Mouse (Mus musculus) large intestine, adult 2 months (tissue): Measurements from ENCODE around the gene Hist1h2ak. TPM values are rescaled to one million over a fixed set of nuclear protein-coding genes. Genes with fewer than 3 reads are reported as not detected.
A peak's percentile ranks its signal among the peaks of the same experiment; 100 is the strongest.
"Not testable (repeated sequence)": the region's sequence is repeated elsewhere in the genome, so short reads cannot be mapped to it uniquely, and the experiment has no call there.

Source experiments
- DNase-seq: peaks from one replicate; pipeline ENCODE4 v3.0.0-alpha.2; 2012; ENCODE audit warnings: low read depth, low spot score
- WGBS: fragments of 180-500 bp; shearing (Covaris S2); methylation state at CpG from one replicate; pipeline ENCODE4 v1.1.7; 2018; 5-methylcytosine and 5-hydroxymethylcytosine counted together
- polyA plus RNA-seq: library from polyadenylated mRNA; depleted of rRNA; stranded (reverse); fragments of >200 nt; gene quantifications from 2 replicates; pipeline ENCODE4 v1.2.3, GENCODE M21; 2012

The Hist1h2ak gene
- polyA plus RNA-seq, 1 experiment: 14.9 TPM

DNA sequence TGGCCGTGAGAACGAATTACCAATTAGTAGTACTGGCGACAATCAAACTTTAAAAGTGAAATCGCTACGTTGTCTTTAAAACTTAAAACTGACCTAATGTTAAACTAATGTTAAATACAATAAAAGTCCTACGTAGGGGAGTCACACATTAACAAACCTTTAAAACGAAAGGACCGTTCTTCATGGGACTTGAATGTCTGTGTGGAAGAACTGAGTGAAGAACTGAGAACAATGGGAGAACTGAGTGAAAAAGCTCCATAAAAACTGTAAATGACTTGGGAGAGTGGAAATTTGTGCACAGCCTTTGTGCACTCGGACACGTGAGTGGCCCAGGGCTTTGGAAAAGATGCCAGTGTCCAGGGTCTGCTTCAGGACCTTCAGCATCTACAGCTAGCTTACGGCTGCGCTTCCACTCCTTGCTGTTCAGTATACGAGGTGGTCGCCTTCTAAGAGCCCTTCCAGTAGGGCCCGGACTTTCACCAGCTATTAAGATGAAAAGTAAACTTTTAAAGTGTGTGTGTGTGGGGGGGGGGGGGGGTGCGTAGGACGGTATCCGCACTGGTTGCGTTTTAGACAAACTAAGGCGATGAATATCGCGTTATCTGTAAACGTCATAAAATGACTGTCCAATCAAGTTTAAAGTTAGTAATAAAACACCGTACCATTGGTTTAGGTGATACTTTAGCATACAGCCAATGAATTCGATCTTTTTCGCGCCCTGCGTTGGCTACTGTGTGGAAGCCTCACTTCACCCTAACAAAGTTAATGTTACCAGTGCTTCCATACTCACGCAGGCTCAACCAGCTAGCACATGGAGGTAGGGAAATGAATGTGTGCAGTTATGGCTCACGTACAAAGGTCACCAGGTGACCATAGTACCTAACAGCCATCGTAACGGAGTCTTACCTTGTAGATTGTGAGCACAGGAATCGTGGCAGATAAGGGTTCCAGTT lies 25.5 kb upstream of the Hist1h2ak start:
- DNase-seq: peak; percentile 83
- under 1% methylated on average over 33 of the region's 33 CpGs for WGBS

- 59% methylated on average over 1 of the region's 1 CpGs for WGBS
- DNase-seq: no peak
Measured at GRCm38 (mm10) chr13:21755707-21756106, 2.1 kb upstream of the Hist1h2ak start.

- DNase-seq: not testable (repeated sequence)
- WGBS: under 1% methylated on average over 26 of the region's 26 CpGs
Measured at GRCm38 (mm10) chr13:21754294-21755001, 821 bp upstream of the Hist1h2ak start.

GRCm38 (mm10) chr13:21753051-21753523 lies 540 bp downstream of the Hist1h2ak start:
- WGBS: 4% methylated on average over 10 of the region's 10 CpGs
- DNase-seq: no peak

GRCm38 (mm10) chr13:21752356-21752755 lies 1.3 kb downstream of the Hist1h2ak start:
- no peak for DNase-seq
- 38% methylated on average over 3 of the region's 3 CpGs for WGBS

- WGBS: 76% methylated on average over 3 of the region's 3 CpGs
- no peak for DNase-seq
Measured at GRCm38 (mm10) chr13:21751827-21752226, 1.8 kb downstream of the Hist1h2ak start.

DNA sequence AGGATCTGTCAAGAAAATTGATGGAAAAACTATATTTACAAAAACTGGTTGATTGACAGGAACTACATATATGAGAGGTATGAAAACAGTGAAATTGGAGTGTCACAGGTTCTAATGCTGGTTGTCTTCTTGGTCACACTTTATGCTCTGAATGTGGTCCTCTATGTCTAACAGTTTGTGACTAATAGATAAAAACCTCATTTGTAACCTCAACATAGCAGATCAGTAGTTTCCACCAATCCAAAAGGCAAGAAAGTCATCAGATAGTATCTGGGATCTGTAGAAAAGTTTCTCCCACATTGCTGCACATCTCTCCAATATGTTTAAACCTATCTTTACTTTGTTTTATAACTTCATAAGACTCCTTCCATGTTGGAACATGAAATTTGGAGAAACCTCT lies 2.2 kb downstream of the Hist1h2ak start:
- no peak for DNase-seq

GRCm38 (mm10) chr13:21750159-21751017 lies 3.2 kb downstream of the Hist1h2ak start, which contains the start of gene Hist1h4k:
Hist1h4k (minus strand) TSS chr13:21750505.
- WGBS: under 1% methylated on average over 47 of the region's 56 CpGs
- not testable (repeated sequence) for DNase-seq

- 6% methylated on average over 5 of the region's 5 CpGs for WGBS
- DNase-seq: no peak
Measured at GRCm38 (mm10) chr13:21749387-21750158, 4.1 kb downstream of the Hist1h2ak start.

GRCm38 (mm10) chr13:21745006-21745405 lies 8.6 kb downstream of the Hist1h2ak start:
- DNase-seq: no peak
- 75% methylated on average over 1 of the region's 1 CpGs for WGBS

GRCm38 (mm10) chr13:21734906-21735767 lies 18.5 kb downstream of the Hist1h2ak start, which contains the start of gene Hist1h4j:
Hist1h4j (plus strand) TSS chr13:21735064.
- DNase-seq: not testable (repeated sequence)
- WGBS: under 1% methylated on average over 52 of the region's 56 CpGs

DNA sequence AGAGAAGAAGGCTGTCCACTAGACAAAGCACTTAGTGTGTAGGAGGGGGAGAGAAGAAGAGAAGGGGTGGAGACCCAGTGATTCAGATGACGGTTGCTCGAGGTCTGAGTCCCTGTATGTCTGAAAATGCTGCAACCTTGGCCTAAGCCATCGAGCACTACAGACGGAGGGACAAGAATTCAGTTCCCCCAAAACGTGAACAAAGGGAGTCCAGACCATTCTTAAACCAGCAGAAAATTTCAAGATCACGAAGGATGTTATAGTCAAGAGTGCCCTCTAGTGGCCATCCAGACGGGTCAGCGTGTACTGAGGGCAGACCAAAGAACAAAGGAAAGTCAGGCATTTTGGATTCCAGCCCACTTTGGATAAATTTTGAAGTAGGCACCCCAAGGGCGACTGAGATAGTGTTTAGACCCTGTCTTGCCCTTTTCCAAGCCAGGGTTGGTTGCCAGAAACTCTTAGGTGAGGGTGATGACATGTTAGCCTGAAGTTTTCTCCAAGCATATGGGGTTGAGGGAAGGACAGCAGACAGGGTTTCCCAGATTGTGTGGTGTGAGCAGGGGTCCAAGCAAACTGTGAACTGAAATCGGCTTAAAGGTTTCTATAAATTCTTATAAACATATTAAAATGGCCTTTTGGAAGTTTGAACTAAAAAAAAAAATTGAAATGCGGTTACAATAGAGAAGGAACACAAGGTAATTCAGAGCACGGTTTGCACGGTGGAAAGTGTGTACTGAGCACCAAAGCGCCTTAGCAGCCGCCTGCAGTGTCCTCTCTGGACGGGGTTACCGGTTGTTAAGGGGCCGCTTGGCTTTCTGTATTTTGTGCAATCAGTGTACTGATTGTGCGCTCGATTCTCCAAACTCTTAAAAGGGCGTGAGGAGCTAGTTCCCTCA lies 19.4 kb downstream of the Hist1h2ak start:
- 1% methylated on average over 21 of the region's 21 CpGs for WGBS
- DNase-seq: no peak

DNA sequence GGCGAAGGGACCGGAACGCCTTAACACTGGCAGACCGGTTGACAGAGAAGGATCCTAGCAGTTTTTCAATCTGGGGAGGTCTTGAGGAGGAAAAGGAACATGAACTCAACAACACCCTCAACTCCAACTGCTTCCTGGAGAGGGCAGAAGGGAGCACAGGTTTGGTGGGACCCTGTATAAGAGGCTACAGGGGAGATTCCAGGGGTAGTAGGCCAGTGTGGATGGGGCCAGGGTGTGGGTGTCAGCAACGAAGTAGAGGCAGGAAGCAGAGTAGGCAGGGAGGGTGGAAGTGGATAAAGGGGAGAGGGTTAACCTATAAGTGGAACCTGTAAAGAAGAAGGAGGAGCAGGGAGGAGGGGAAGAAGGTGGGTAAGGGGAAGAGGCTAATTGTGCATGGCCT lies 20.2 kb downstream of the Hist1h2ak start:
- WGBS: 86% methylated on average over 5 of the region's 5 CpGs

GRCm38 (mm10) chr13:21729544-21729943 lies 24.1 kb downstream of the Hist1h2ak start:
- 81% methylated on average over 1 of the region's 1 CpGs for WGBS
- DNase-seq: no peak

More for the DNA sequence above, 20.2 kb downstream of the Hist1h2ak start:
- no peak for DNase-seq

DNA sequence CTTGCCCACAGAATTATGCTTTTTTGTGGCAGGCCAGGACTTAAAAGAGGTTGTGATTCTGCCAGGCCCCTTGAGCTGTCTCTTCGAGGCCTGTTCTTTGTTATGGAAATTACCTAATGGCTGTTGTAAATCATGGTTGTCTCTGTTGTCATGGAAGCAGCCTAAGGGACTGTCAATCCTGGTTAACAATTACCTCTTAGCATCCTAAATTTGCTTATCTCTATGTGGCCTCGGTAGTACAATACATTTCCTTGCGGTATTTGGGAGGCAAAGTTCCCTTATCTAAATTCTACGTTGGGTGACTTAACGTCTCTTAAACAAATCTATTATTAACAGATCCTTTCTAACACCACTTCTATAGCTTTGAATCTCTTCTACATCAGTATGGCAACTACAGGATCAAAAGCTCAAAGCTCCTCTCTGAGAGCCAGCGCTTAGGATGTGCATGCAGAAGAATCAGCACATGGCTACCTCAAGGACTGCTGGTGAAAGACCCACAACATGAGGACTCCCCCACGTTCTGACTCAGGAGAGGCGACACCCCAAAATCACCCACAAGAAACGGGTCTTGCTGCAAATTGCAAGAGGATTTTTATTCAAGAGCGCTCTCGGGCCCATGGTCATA lies 25.6 kb downstream of the Hist1h2ak start:
- DNase-seq: no peak
- 51% methylated on average over 11 of the region's 11 CpGs for WGBS
